Comparison of ENCODE assay signal across 20 mouse cellular contexts in the genomic region with DNA sequence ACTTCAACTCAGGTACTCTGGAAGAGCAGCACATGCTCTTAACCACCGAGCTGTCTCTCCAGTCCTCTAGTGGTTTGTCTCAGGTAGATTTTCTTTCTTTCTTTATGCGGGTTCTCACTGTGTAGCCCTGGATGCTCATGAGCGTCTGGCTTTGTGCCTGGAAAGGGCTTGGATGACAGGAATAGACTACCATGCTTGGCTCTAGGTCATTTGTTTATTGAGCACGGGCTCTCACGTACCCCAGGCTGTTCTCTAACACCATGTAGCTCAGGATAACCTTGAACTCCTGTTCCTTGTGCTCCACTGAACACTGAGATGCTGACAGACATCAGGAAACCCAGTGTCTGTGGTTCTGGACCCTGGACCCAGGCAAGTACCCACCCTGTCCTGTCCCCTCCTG. TPM values are rescaled to one million over a fixed set of nuclear protein-coding genes. Genes with fewer than 3 reads are reported as not detected.
"Had no signal": no experiment of that assay in that cellular context is flagged by ENCODE, and none has a peak within 500 bp of the region (broad histone marks: within the 10 kb centered on the region; RNA-seq: fewer than 3 reads in every experiment).

No protein-coding gene starts in this region.

- H3K4me2 ChIP-seq: kidney, embryonic 15.5 days; limb, embryonic 12.5 days; liver, embryonic 13.5 days; lung, embryonic 15.5 days; midbrain, embryonic 11.5 days; midbrain, embryonic 15.5 days; neural tube, embryonic 12.5 days had no signal

- H3K9ac ChIP-seq: kidney, embryonic 15.5 days; limb, embryonic 12.5 days; liver, embryonic 13.5 days; liver, postnatal 0 days; lung, embryonic 15.5 days; midbrain, embryonic 15.5 days; neural tube, embryonic 12.5 days had no signal

- H3K27me3 ChIP-seq: kidney, embryonic 15.5 days; midbrain, embryonic 15.5 days; neural tube, embryonic 12.5 days had no signal

- ATAC-seq: liver, postnatal 0 days; midbrain, embryonic 15.5 days had no signal

- DNase-seq: kidney, postnatal 25 days; liver; liver, embryonic 13.5 days; liver, postnatal 0 days; lung, postnatal 14 days; retina, postnatal 1 day; right cerebral cortex, postnatal 4 days; spleen, adult 18-20 months; thymus, adult 18-20 months; thymus, postnatal 25 days had no signal

- H3K36me3 ChIP-seq: kidney, embryonic 15.5 days; liver, embryonic 13.5 days; lung, embryonic 15.5 days had no signal

- H3K27ac ChIP-seq: kidney, embryonic 15.5 days; layer of hippocampus, adult 2 months; limb, embryonic 12.5 days; liver, embryonic 13.5 days; lung, embryonic 15.5 days; macrophage; midbrain, embryonic 15.5 days; neural tube, embryonic 12.5 days had no signal

- H3K4me3 ChIP-seq: kidney, embryonic 15.5 days; limb, embryonic 12.5 days; liver, embryonic 13.5 days; lung, embryonic 15.5 days; megakaryocyte, embryonic 14.5 days; midbrain, embryonic 15.5 days; neural tube, embryonic 12.5 days had no signal

- H3K9me3 ChIP-seq: kidney, embryonic 15.5 days; limb, embryonic 12.5 days; liver, embryonic 13.5 days; lung, embryonic 15.5 days; megakaryocyte, embryonic 14.5 days; midbrain, embryonic 15.5 days; neural tube, embryonic 12.5 days had no signal

RNA-seq across cellular contexts. Expression of gene Tubb4a, which starts 5.1 kb away (rescaled TPM):
- total RNA-seq: monocyte, adult 5-6 weeks had no signal

RNA-seq across cellular contexts. Expression of gene Crb3, which starts 23.6 kb away (rescaled TPM):
- total RNA-seq: monocyte, adult 5-6 weeks had no signal
- polyA plus RNA-seq: macrophage had no signal
